ENCODE assay signal across 10 mouse cellular contexts in the genomic region with DNA sequence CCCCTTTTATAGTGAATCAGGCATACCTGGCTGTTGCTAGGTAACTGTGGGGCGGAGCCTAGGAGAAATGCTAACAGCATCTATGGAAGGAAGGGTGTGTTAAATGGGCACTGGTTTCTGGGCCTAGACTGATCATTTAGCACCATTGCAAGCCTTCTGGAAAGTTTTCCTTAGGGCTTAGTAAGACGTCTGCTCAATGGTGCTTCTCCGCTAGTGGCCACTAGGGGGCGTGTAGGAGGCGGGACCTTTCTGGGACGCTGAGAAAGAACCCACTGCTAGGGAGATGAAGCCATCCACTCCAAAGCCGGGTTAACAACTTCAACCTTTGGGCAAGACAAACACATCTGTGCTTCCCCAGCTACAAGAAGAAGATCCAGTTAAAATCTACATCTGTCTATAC. TPM values are rescaled to one million over a fixed set of nuclear protein-coding genes. Genes with fewer than 3 reads are reported as not detected.
DNase-seq lines count a peak whose midpoint lies in the region; ATAC-seq and TF ChIP-seq lines count a peak whose summit lies in the region.
"Had no signal": no experiment of that assay in that cellular context is flagged by ENCODE, and none has a peak within 500 bp of the region (broad histone marks: within the 10 kb centered on the region; RNA-seq: fewer than 3 reads in every experiment).

No protein-coding gene starts in this region.

- peak; percentile 48 for ATAC-seq in hindbrain, postnatal 0 days

- no peaks in the 10 kb centered on the region for H3K9me3 ChIP-seq in hindbrain, postnatal 0 days (ENCODE audit: low read length)
- H3K9me3 ChIP-seq: embryonic facial prominence, embryonic 13.5 days; neural tube, embryonic 13.5 days had no signal

- no peak overlapping the region for H3K9ac ChIP-seq in hindbrain, postnatal 0 days (replicated peaks; ENCODE audit: low read length)
- H3K9ac ChIP-seq: embryonic facial prominence, embryonic 13.5 days; neural tube, embryonic 13.5 days had no signal

- DNase-seq in layer of hippocampus, adult 11-12 months (ENCODE audit: low spot score): peak; percentile 73
- DNase-seq in layer of hippocampus, adult 9-10 months (ENCODE audit: low spot score): no peak
- DNase-seq in hindbrain, postnatal 0 days (ENCODE audit: low spot score): peak; percentile 56
- DNase-seq in left cerebral cortex, adult 8-10 months (ENCODE audit: low spot score in 2 of 2): peak; percentile 35 to 45
- DNase-seq in naive thymus-derived CD4-positive, alpha-beta T cell, adult 2 months (ENCODE audit: low read depth): peak; percentile 81
- DNase-seq in testis, postnatal 10 days (ENCODE audit: low spot score): peak; percentile 92

- TF ChIP-seq POLR2A in bone marrow macrophage, adult 2 months (IDR thresholded peaks at IDR 0.05; ENCODE audit: borderline replicate concordance, low read depth, low read length): no peak
- no peak for TF ChIP-seq POLR2A in embryonic fibroblast, embryonic 13.5 days (IDR thresholded peaks at IDR 0.05; ENCODE audit: low read depth, low read length)

- H3K27me3 ChIP-seq in hindbrain, postnatal 0 days (ENCODE audit: insufficient read depth, low read length): no peaks in the 10 kb centered on the region
- H3K27me3 ChIP-seq: embryonic facial prominence, embryonic 13.5 days; neural tube, embryonic 13.5 days had no signal

- WGBS in hindbrain, postnatal 0 days: 9% methylated on average over 7 of the region's 7 CpGs

- TF ChIP-seq CTCF in bone marrow macrophage, adult 2 months (IDR thresholded peaks at IDR 0.05; ENCODE audit: low read depth, low read length): peak; percentile 78
- TF ChIP-seq CTCF in embryonic fibroblast, embryonic 13.5 days (IDR thresholded peaks at IDR 0.05; ENCODE audit: borderline replicate concordance, insufficient read depth, low read length): peak; percentile 49; the same call in 1 of the 2 replicates
- TF ChIP-seq CTCF in hindbrain, postnatal 0 days (IDR thresholded peaks at IDR 0.05; ENCODE audit: low read depth): peak; percentile 81

- H3K4me1 ChIP-seq in bone marrow macrophage, adult 2 months (ENCODE audit: control insufficient read depth, insufficient read depth, low read length): peaks cover 36% of the 10 kb centered on the region
- H3K4me1 ChIP-seq in embryonic fibroblast, embryonic 13.5 days (ENCODE audit: control insufficient read depth, insufficient read depth, low read length): no peaks in the 10 kb centered on the region
- no peaks in the 10 kb centered on the region for H3K4me1 ChIP-seq in hindbrain, postnatal 0 days (ENCODE audit: insufficient read depth, low read length)

- no peak overlapping the region for H3K4me2 ChIP-seq in hindbrain, postnatal 0 days (ENCODE audit: low read depth, low read length)
- H3K4me2 ChIP-seq: embryonic facial prominence, embryonic 13.5 days; neural tube, embryonic 13.5 days had no signal

- H3K36me3 ChIP-seq in hindbrain, postnatal 0 days (ENCODE audit: insufficient read depth, low read length): no peaks in the 10 kb centered on the region
- H3K36me3 ChIP-seq: embryonic facial prominence, embryonic 13.5 days; neural tube, embryonic 13.5 days had no signal

- H3K4me3 ChIP-seq in bone marrow macrophage, adult 2 months (ENCODE audit: insufficient read depth, low read length): no peak overlapping the region
- no peak overlapping the region for H3K4me3 ChIP-seq in embryonic fibroblast, embryonic 13.5 days (ENCODE audit: insufficient read depth, low read length)
- H3K4me3 ChIP-seq in hindbrain, postnatal 0 days (ENCODE audit: low read length): no peak overlapping the region
- H3K4me3 ChIP-seq: embryonic facial prominence, embryonic 13.5 days; neural tube, embryonic 13.5 days had no signal

- no peak overlapping the region for H3K27ac ChIP-seq in bone marrow macrophage, adult 2 months (ENCODE audit: insufficient read depth, low read depth, low read length)
- no peak overlapping the region for H3K27ac ChIP-seq in embryonic fibroblast, embryonic 13.5 days (ENCODE audit: insufficient read depth, low read length)
- no peak overlapping the region for H3K27ac ChIP-seq in hindbrain, postnatal 0 days
- H3K27ac ChIP-seq: embryonic facial prominence, embryonic 13.5 days; neural tube, embryonic 13.5 days had no signal

RNA-seq across cellular contexts. Expression of gene Retreg1, which starts 57.6 kb away (rescaled TPM):
- polyA plus RNA-seq in bone marrow macrophage, adult 2 months (2012; ENCODE audit: insufficient read depth, insufficient read length, missing spikeins): 48.4 and 49.7 TPM in 2 replicates
- polyA plus RNA-seq in embryonic fibroblast, embryonic 13.5 days (2011; ENCODE audit: insufficient read length, low read depth, missing spikeins): 8.2 and 8.9 TPM in 2 replicates
- total RNA-seq in hindbrain, postnatal 0 days (2014; rRNA removed): 31.7 and 49.9 TPM in 2 replicates
- polyA plus RNA-seq in hindbrain, postnatal 0 days (2015; fragmentation: Nextera tagmentation; extraction: Ambion mirVana): 20.8 and 21.0 TPM in 2 replicates
- 10 to 100 TPM; 37.9 to 40.2 (median 39.0) TPM for total RNA-seq in left cerebral cortex, adult 8-10 months (2022)
